In the genomic region with DNA sequence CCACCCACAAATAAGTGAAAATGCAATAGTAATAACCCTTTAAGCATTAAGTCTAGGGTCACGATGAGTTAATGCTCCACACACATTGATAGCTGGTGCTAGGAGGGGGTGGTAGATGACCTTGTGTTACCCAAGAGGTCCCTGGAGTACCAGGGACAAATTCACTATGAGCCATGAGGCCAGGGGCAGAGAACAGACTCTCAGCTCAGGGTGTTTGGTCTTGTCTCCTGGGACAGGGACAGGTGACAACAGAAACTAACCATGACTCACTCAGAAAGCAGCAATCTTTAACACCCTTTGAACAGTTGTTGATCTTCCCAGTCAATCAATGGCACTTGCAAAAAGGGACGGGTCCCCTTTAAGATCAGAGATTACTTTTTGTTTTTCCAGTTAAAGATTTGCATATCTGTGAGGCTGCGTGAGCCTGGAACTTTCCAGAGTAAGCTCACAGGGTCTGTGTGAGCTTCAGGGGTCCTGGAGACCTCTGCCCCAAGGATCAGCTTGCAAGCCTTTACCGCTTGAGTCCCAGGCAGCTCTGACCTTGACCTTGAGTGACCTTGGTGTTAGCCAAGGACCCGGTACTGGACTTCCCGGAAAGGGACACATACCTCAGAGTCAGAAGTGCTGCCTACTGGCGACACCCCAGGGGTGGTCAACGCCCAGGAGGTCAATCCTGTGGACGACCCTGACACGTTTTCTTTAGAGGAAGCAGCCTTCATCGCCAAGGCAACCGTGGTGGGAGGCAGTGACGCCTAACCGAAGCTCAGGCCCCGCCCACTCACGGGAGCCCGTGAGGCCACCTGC, we compare ENCODE assay signal across 8 mouse cellular contexts. TPM values are rescaled to one million over a fixed set of nuclear protein-coding genes. Genes with fewer than 3 reads are reported as not detected.
A peak's percentile ranks its signal among the peaks of the same experiment; 100 is the strongest.
DNase-seq lines count a peak whose midpoint lies in the region; ATAC-seq and TF ChIP-seq lines count a peak whose summit lies in the region.

A gene (minus strand): TSS at position 758 of the 804 bp plus-strand sequence.

- H3K9me3 ChIP-seq in liver, embryonic 14.5 days (ENCODE audit: control insufficient read depth, low read length): no peaks in the 10 kb centered on the region
- no peaks in the 10 kb centered on the region for H3K9me3 ChIP-seq in stomach, embryonic 15.5 days

- H3K27ac ChIP-seq in embryonic fibroblast, embryonic 13.5 days (ENCODE audit: insufficient read depth, low read length): peak within 1 kb of the TSS; percentile 31
- no peak within 1 kb of the TSS for H3K27ac ChIP-seq in liver, embryonic 14.5 days
- peak within 1 kb of the TSS; percentile 57; the same call in 1 of the 2 replicates for H3K27ac ChIP-seq in stomach, embryonic 15.5 days

- TF ChIP-seq CTCF in embryonic fibroblast, embryonic 13.5 days (IDR thresholded peaks at IDR 0.05; ENCODE audit: borderline replicate concordance, insufficient read depth, low read length): no peak
- TF ChIP-seq CTCF in liver, embryonic 14.5 days (IDR thresholded peaks at IDR 0.05; ENCODE audit: low read depth): no peak

- TF ChIP-seq EP300 in liver, embryonic 14.5 days (IDR thresholded peaks at IDR 0.05; ENCODE audit: low read depth): no peak

- no peak within 1 kb of the TSS for H3K4me3 ChIP-seq in embryonic fibroblast, embryonic 13.5 days (ENCODE audit: insufficient read depth, low read length)
- peak within 1 kb of the TSS; percentile 34 to 54 for H3K4me3 ChIP-seq in liver, embryonic 14.5 days (ENCODE audit: insufficient read depth in 1 of 2, low read depth in 2 of 2, low read length in 2 of 2)
- H3K4me3 ChIP-seq in stomach, embryonic 15.5 days (replicated peaks): peak within 1 kb of the TSS; percentile 42

- intact Hi-C loops in heart, postnatal 14 days (cut with DNase I): no loop called here

- peaks cover 13% of the 10 kb centered on the region for H3K4me1 ChIP-seq in embryonic fibroblast, embryonic 13.5 days (ENCODE audit: control insufficient read depth, insufficient read depth, low read length)
- H3K4me1 ChIP-seq in liver, embryonic 14.5 days (replicated peaks; ENCODE audit: control insufficient read depth in 2 of 2, insufficient read depth in 2 of 2, low read length in 1 of 2): peaks cover 0 to 6% of the 10 kb centered on the region in 2 experiments; a peak in 2 of 4 replicates
- H3K4me1 ChIP-seq in stomach, embryonic 15.5 days: 0 out of 2 replicates have a peak, but pooled peaks cover 8% of the 10 kb centered on the region

- peak within 1 kb of the TSS; percentile 53 for H3K4me2 ChIP-seq in liver, embryonic 14.5 days (ENCODE audit: low read depth)
- peak within 1 kb of the TSS; percentile 58 for H3K4me2 ChIP-seq in stomach, embryonic 15.5 days

- no peaks in the 10 kb centered on the region for H3K36me3 ChIP-seq in liver, embryonic 14.5 days (replicated peaks; ENCODE audit: control insufficient read depth, insufficient read depth, low read depth)
- no peaks in the 10 kb centered on the region for H3K36me3 ChIP-seq in stomach, embryonic 15.5 days

- 6% methylated on average over 17 of the region's 17 CpGs for WGBS in liver, embryonic 14.5 days (ENCODE audit: insufficient replicate concordance)
- 10% methylated on average over 17 of the region's 17 CpGs for WGBS in stomach, embryonic 15.5 days

- H3K9ac ChIP-seq in liver, embryonic 14.5 days (replicated peaks): no peak within 1 kb of the TSS
- H3K9ac ChIP-seq in stomach, embryonic 15.5 days: no peak within 1 kb of the TSS

- ATAC-seq in liver, embryonic 14.5 days (ENCODE audit: insufficient read depth): peak; percentile 55
- ATAC-seq in stomach, embryonic 15.5 days (ENCODE audit: insufficient read depth, low FRiP score, low read depth): peak; percentile 71; the same call in 1 of the 2 replicates

- no peak for TF ChIP-seq POLR2A in embryonic fibroblast, embryonic 13.5 days (IDR thresholded peaks at IDR 0.05; ENCODE audit: low read depth, low read length)

- H3K27me3 ChIP-seq in liver, embryonic 14.5 days (ENCODE audit: control insufficient read depth, insufficient read depth, low read length): no peaks in the 10 kb centered on the region
- H3K27me3 ChIP-seq in stomach, embryonic 15.5 days (replicated peaks): no peaks in the 10 kb centered on the region

- peak; percentile 1 for DNase-seq in cerebellum, adult 8-10 months
- no peak for DNase-seq in cerebellum, adult 11-12 months
- peak; percentile 50 to 61 for DNase-seq in heart, postnatal 14 days
- DNase-seq in kidney, postnatal 4 days: peak; percentile 86 to 92
- peak in 2 of 3 experiments; percentile 13 to 25 for DNase-seq in liver, embryonic 14.5 days (ENCODE audit: low read depth in 3 of 3, low spot score in 3 of 3)
- peak; percentile 59 for DNase-seq in neural tube, embryonic 10.5 days (ENCODE audit: extremely low spot score, low spot score)

RNA-seq across cellular contexts. Expression of the gene that starts here (rescaled TPM):
- polyA plus RNA-seq in embryonic fibroblast, embryonic 13.5 days (2011; ENCODE audit: insufficient read length, low read depth, missing spikeins): 0.51 TPM in 1 of 2 replicates, not detected in the other
- 10 to 100 TPM; 23.1 to 23.2 TPM for total RNA-seq in heart, postnatal 14 days (2021)
- 0.30 and 0.41 TPM in 2 replicates for polyA plus RNA-seq in liver, embryonic 14.5 days (2012; rRNA removed)
- 0.66 and 1.1 TPM in 2 replicates for polyA plus RNA-seq in liver, embryonic 14.5 days (2014; fragmentation: Nextera tagmentation; extraction: Ambion mirVana)
- polyA plus RNA-seq in stomach, embryonic 15.5 days (2015; fragmentation: Nextera tagmentation; extraction: Ambion mirVana): 3.1 and 3.9 TPM in 2 replicates
